Mouse (Mus musculus): ENCODE data around the gene Atp8a2.

DNA sequence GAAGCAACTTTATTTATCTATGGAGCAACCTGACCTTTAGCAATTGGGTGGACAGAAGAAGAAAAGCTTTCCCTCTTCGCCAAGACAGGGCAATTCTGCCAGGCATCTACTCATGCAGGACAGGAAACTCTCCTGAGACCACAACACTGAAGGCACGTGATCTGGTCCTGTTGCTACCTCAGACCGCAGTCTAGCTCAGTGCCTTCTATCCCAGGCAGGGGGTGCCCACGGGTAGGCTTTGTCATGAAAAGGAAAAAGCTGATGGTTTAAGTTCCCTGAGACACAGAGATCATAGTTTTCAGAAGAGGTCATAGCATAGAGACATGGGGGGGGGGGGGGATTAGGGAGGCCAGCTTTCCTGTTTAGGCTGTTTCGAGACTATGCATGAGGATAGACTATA lies 269.2 kb downstream of the Atp8a2 start:
- TF ChIP-seq CTCF (conservative IDR thresholded peaks at IDR 0.05; ENCODE audit: insufficient read depth, insufficient read length, low read depth, low read length) (no peak), POLR2A (IDR thresholded peaks at IDR 0.05; ENCODE audit: low read depth, low read length) (no peak)

All from kidney, adult 2 months (tissue).